Mouse (Mus musculus): Measurements from ENCODE around the gene Aff2.

Gene Aff2

GRCm38 (mm10) chrX:69360238-69361054, at the start of gene Aff2:
Gene Aff2, plus strand, starts transcription at chrX:69360294.
- TF ChIP-seq GATA4 (IDR thresholded peaks at IDR 0.05; ENCODE audit: insufficient replicate concordance, low read length), result no peak

- no peak for TF ChIP-seq GATA4 (IDR thresholded peaks at IDR 0.05; ENCODE audit: insufficient replicate concordance, low read length)
Measured at GRCm38 (mm10) chrX:69337296-69337695, 22.8 kb upstream of the Aff2 start.

- TF ChIP-seq GATA4 (IDR thresholded peaks at IDR 0.05; ENCODE audit: insufficient replicate concordance, low read length), result no peak
Measured at GRCm38 (mm10) chrX:69355621-69356020, 4.5 kb upstream of the Aff2 start.

- TF ChIP-seq GATA4 (IDR thresholded peaks at IDR 0.05; ENCODE audit: insufficient replicate concordance, low read length), result no peak
Measured at GRCm38 (mm10) chrX:69359360-69359759, 734 bp upstream of the Aff2 start.

- no peak for TF ChIP-seq GATA4 (IDR thresholded peaks at IDR 0.05; ENCODE audit: insufficient replicate concordance, low read length)
Measured at GRCm38 (mm10) chrX:69359885-69360237, 233 bp upstream of the Aff2 start.

- no peak for TF ChIP-seq GATA4 (IDR thresholded peaks at IDR 0.05; ENCODE audit: insufficient replicate concordance, low read length)
Measured at GRCm38 (mm10) chrX:69361055-69361558, 1.0 kb downstream of the Aff2 start.

- TF ChIP-seq GATA4 (IDR thresholded peaks at IDR 0.05; ENCODE audit: insufficient replicate concordance, low read length), result no peak
Measured at GRCm38 (mm10) chrX:69364198-69364597, 4.1 kb downstream of the Aff2 start.

GRCm38 (mm10) chrX:69373341-69373740, 13.2 kb downstream of the Aff2 start:
- TF ChIP-seq GATA4 (IDR thresholded peaks at IDR 0.05; ENCODE audit: insufficient replicate concordance, low read length), result no peak

GRCm38 (mm10) chrX:69389738-69390137, 29.6 kb downstream of the Aff2 start:
- TF ChIP-seq GATA4 (IDR thresholded peaks at IDR 0.05; ENCODE audit: insufficient replicate concordance, low read length), result no peak

- no peak for TF ChIP-seq GATA4 (IDR thresholded peaks at IDR 0.05; ENCODE audit: insufficient replicate concordance, low read length)
Measured at GRCm38 (mm10) chrX:69415043-69415442, 54.9 kb downstream of the Aff2 start.

GRCm38 (mm10) chrX:69438422-69438821, 78.3 kb downstream of the Aff2 start:
- no peak for TF ChIP-seq GATA4 (IDR thresholded peaks at IDR 0.05; ENCODE audit: insufficient replicate concordance, low read length)

GRCm38 (mm10) chrX:69441937-69442336, 81.8 kb downstream of the Aff2 start:
- no peak for TF ChIP-seq GATA4 (IDR thresholded peaks at IDR 0.05; ENCODE audit: insufficient replicate concordance, low read length)

- TF ChIP-seq GATA4 (IDR thresholded peaks at IDR 0.05; ENCODE audit: insufficient replicate concordance, low read length), result no peak
Measured at GRCm38 (mm10) chrX:69460896-69461295, 100.8 kb downstream of the Aff2 start.

- no peak for TF ChIP-seq GATA4 (IDR thresholded peaks at IDR 0.05; ENCODE audit: insufficient replicate concordance, low read length)
Measured at GRCm38 (mm10) chrX:69502061-69502460, 142.0 kb downstream of the Aff2 start.

GRCm38 (mm10) chrX:69518040-69518575, 158.0 kb downstream of the Aff2 start:
- TF ChIP-seq GATA4 (IDR thresholded peaks at IDR 0.05; ENCODE audit: insufficient replicate concordance, low read length), result no peak

- no peak for TF ChIP-seq GATA4 (IDR thresholded peaks at IDR 0.05; ENCODE audit: insufficient replicate concordance, low read length)
Measured at GRCm38 (mm10) chrX:69540811-69541210, 180.7 kb downstream of the Aff2 start.

Measured in liver, adult (tissue).